Mouse (Mus musculus) megakaryocyte progenitor cell, adult 5-6 weeks (primary cell): ENCODE results near the gene Wwox. TPM values are rescaled to one million over a fixed set of nuclear protein-coding genes. Genes with fewer than 3 reads are reported as not detected.

Source experiments
- ATAC-seq: replicated peaks from 2 replicates; pipeline ENCODE4 v1.8.0; 2016; ENCODE audit warnings: mild to moderate bottlenecking, moderate TSS enrichment, inconsistent platforms; ENCODE audit not compliant: poor library complexity
- total RNA-seq, 2 experiments: library from RNA; stranded (forward) in 1 of 2; stranded (reverse) in 1 of 2; fragments of 157-497, 149-512 nt in 1 of 2; fragments of 200-1000 nt in 1 of 2; gene quantifications; 2 replicates each; pipeline versions ENCODE4 v1.2.3 to v1.2.4; 2015 to 2017

Wwox gene
- total RNA-seq, 2 experiments from 2014 or later, result 11.2 to 11.3 TPM

GRCm38 (mm10) chr8:115186882-115187281 lies 747.4 kb downstream of the Wwox start:
- no peak for ATAC-seq

GRCm38 (mm10) chr8:115188446-115188845 lies 749.0 kb downstream of the Wwox start:
- ATAC-seq, result no peak

- ATAC-seq, result peak; percentile 79
These were observed 750.4 kb downstream of the Wwox start for GRCm38 (mm10) chr8:115189836-115190235.

- no peak for ATAC-seq
These were observed 754.3 kb downstream of the Wwox start for GRCm38 (mm10) chr8:115193767-115194166.

DNA sequence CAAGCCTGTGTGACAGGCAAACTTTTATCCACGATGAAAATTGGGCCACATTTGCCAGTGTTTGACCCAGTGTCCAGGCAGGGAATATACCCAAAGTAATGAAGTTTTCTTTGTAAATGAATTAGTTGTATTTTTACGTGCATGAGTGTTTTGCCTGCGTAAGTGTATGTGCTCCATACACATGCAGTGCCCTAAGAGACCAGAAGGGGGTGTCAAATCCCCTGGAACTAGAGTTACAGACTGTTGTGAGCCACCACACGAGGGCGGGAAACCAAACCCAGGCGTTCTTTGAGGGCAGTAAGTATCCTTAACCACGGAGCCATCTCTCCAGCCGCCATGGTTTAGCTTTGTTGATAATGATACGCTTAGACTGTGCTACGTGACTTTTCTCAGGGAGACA lies 755.9 kb downstream of the Wwox start:
- no peak for ATAC-seq

GRCm38 (mm10) chr8:115196859-115197258 lies 757.4 kb downstream of the Wwox start:
- peak; percentile 29; the same call in 1 of the 2 replicates for ATAC-seq

GRCm38 (mm10) chr8:115199204-115199603 lies 759.7 kb downstream of the Wwox start:
- ATAC-seq, result no peak

DNA sequence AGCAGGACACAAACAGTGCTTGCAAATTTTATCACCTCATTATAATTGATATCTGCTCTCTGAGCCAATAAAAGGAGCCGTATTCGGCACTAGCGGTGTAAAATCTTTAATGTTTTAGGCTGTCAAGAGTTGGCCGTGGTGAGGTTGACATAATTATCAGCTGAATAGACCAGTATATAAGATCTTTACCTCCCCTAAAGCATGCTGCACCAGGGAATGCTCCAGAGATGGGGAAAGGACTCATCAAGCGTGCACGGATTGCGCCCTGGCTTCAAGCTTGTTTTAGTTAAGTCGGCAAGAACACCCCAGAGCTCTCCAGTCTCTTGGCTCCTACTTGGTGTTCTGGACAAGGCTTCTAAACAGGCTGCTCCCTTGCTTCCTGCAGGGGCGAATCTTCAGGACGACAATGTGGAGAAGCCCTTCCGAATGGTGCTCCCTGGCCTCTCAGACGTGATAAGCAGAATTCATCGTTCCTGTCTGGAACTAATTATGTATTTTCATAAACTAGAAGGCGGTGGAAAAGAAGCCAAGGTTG lies 760.2 kb downstream of the Wwox start:
- no peak for ATAC-seq

- ATAC-seq, result no peak
These were observed 762.3 kb downstream of the Wwox start for GRCm38 (mm10) chr8:115201726-115202125.

GRCm38 (mm10) chr8:115207480-115207879 lies 768.0 kb downstream of the Wwox start:
- ATAC-seq, result no peak

GRCm38 (mm10) chr8:115208415-115209192 lies 769.1 kb downstream of the Wwox start:
- ATAC-seq, result no peak

GRCm38 (mm10) chr8:115210014-115210413 lies 770.6 kb downstream of the Wwox start:
- ATAC-seq, result no peak

GRCm38 (mm10) chr8:115213126-115213525 lies 773.7 kb downstream of the Wwox start:
- no peak for ATAC-seq

GRCm38 (mm10) chr8:115214870-115215269 lies 775.4 kb downstream of the Wwox start:
- ATAC-seq, result no peak

DNA sequence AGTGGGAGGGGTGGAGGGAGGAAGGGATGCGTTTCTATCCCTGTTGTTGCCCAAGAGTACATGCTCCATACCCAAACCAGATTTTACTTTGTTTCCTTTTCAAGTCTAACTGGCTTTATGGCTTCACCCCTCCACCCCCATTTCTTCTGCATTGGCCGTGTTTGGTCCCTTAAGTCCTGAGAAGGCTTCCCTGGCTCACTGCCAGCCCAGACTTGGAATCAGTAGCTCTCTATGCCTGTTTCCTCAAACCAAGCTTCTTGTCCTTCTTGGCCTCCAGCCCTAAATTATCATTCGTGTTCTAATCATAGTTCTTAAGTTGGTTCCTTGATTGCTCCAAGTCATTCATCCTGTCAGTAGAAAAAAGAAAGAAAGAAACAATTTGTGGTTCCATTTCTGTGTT lies 777.3 kb downstream of the Wwox start:
- no peak for ATAC-seq

DNA sequence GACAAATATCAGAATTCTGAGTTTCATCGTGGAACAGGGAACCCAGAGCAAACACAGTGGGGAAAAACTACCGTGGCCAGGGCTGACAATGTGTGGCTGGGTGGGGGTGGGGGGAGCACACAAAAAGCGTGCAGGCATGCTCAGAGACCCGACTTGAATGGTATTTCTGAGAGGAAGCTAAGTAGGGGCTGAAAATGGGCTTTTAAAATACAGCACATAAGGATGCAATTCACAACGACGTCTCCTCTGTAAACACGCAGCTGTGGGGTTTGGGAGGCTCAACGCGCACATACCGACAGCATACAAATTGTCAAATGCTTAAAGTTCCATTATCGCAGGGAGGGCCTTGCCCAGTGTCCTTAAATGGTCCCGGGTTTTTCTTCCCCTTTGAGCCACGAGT lies 783.1 kb downstream of the Wwox start:
- ATAC-seq, result no peak

DNA sequence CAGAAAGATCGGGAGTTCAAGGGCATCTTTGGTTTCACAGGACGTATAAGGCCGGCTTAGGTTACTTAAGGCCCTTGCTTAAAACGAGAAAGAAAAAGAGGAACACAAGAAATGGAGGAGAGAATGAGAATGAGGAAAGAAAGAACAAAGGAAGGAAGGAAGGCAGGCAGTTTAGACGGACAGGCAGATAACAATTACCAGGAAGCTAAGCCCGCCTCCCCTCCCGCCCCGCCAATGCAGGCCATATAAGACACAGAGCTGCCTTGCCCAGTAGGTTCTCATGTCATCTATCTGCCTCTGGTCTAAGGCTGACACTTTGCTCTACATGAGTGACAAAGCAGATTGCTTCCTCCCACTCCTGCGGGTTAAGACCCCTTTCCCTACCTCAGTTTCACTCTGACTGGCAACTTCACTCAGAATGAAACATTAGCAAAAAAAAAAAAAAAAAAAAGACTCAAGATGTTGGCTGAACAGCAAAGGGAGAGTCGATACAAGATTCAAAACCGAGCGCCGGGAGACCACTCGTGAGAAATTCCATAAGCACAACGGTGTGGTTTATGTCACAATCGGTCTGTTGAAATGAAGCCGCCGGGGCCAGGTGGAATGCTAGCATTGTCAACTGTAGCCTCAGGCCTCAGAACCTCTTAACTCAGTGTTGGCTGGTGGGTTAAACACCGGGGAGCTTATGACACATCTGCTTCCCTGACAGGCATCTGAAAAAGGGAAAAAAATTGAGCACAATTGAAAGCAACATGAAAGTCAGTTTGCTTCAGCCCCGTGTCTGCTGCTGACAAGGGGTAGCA lies 787.5 kb downstream of the Wwox start:
- peak; percentile 75 for ATAC-seq

DNA sequence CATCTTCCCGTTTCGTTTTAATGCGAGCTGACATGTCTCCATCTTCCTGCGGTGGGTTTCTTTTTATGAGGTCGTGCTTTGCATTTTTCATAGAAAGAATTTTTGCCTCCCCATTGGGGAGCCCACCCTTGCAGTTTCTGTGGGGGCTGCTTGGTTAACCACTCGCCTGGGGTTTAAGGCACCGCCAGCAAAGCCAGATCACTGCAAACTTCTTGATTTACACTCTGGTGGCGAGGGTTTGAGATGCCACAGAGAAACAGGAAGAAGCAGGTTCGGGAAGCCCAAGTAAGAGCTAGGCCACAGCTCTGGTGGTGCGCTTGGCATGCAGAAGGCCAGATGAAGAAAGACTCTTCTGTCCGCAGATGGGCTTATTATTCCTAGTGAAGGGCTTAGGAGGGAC lies 789.4 kb downstream of the Wwox start:
- ATAC-seq, result peak; percentile 45

DNA sequence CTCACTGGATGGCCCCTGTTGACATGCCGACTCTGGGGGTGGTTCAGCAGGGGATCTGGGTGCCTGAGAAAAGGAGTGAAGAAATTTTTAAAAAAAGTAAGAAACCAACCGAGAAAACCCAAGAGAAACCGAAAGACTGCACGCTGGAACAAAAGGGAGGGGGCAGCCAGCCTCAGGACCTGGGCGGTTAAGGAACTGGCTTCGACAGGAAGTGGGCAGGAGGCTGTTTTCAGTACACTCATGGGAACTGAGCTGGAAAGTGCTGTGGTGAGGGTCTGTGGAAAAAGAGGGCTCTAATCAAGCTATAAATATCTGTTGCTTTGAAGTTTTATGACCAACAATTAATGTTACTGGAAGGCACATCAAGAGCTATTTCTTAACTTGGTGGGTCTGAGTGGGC lies 794.6 kb downstream of the Wwox start:
- ATAC-seq, result peak; percentile 98

DNA sequence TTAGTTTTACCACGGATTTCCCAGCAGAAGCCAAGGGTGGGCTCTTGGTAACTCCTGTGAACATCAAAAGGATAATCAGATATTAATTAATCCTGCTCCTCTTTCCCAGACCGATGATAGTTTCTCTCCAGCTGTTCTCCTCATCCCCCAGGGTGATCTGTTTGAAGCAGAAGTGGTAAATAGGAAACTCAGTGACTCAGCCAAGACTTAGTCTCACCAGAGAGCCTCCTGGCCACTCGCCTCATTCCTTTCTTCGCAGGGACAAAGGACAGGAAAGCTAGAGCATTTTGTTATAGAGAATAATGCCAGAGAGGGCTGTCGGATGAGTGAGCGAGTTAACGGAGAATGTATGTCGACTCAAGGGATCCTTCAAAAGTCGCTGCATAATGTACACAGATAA lies 798.1 kb downstream of the Wwox start:
- ATAC-seq, result 0 out of 2 replicates have a peak, but pooled peaks have one; percentile 30

DNA sequence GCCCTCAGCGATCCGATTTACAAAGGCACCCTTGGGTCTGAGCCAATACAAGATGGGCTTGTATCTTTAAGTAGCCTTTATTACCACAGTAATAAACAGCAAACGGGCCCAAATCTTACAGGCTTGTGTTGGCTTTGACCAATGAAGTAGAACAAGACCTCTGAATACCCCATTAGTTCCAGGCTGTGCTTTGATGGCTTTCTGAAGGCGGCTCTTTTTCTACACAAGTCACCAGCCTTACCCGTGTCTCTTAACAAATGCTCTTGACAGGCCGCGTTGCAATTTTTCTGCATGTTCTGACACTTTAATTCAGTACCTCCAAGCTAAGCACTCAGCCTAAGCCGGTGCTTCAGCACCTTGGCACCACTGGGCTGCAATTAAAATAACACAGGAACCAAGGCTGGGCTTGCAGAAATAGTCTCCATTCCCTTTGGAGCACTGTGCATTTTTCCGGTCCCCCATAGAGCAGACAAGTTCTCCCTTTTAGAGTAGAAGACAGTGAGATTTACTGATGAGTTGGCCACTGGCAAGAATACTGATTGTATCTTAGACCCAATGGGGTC lies 804.1 kb downstream of the Wwox start:
- ATAC-seq, result no peak
